Mouse (Mus musculus) heart, embryonic 15.5 days (tissue): ENCODE data around the gene Trpm3. TPM values are rescaled to one million over a fixed set of nuclear protein-coding genes. Genes with fewer than 3 reads are reported as not detected.

Experiments
- ATAC-seq: fragments of 200-750 bp; cut with Nextera tagmentation; replicated peaks from 2 replicates; pipeline ENCODE4 v1.8.0; 2017; ENCODE audit warnings: low read depth, moderate TSS enrichment; ENCODE audit not compliant: insufficient number of reproducible peaks, insufficient read depth, low FRiP score
- H3K27ac ChIP-seq: fragments of 300-500 bp; sonication (generic); 2 replicates; pipeline ENCODE4 v1.5.1; 2015; ENCODE audit warnings: mild to moderate bottlenecking, inconsistent platforms
- H3K27me3 ChIP-seq: fragments of 300-500 bp; sonication (generic); 2 replicates; pipeline ENCODE4 v1.6.1; 2015; ENCODE audit warnings: inconsistent platforms
- H3K36me3 ChIP-seq: fragments of 300-500 bp; sonication (generic); 2 replicates; pipeline ENCODE4 v1.6.1; 2015; ENCODE audit warnings: mild to moderate bottlenecking, inconsistent platforms
- H3K4me1 ChIP-seq: fragments of 300-500 bp; sonication (generic); replicated peaks from 2 replicates; pipeline ENCODE4 v1.6.1; 2015; ENCODE audit warnings: inconsistent platforms
- H3K4me2 ChIP-seq: fragments of 300-500 bp; sonication (generic); 2 replicates; pipeline ENCODE4 v1.6.1; 2015; ENCODE audit warnings: inconsistent platforms, mild to moderate bottlenecking, moderate library complexity
- H3K4me3 ChIP-seq: fragments of 300-500 bp; sonication (generic); 2 replicates; pipeline ENCODE4 v1.5.1; 2015; ENCODE audit warnings: mild to moderate bottlenecking, inconsistent platforms
- H3K9ac ChIP-seq: fragments of 300-500 bp; sonication (generic); 2 replicates; pipeline ENCODE4 v1.6.1; 2015; ENCODE audit warnings: mild to moderate bottlenecking, inconsistent platforms
- H3K9me3 ChIP-seq: fragments of 300-500 bp; sonication (generic); replicated peaks from 2 replicates; pipeline ENCODE4 v1.6.1; 2016; ENCODE audit warnings: inconsistent platforms
- WGBS: fragments of 180-500 bp; shearing (Covaris S2); methylation state at CpG from one replicate; pipeline ENCODE4 v1.1.7; 2015; ENCODE audit warnings: mixed read lengths; 5-methylcytosine and 5-hydroxymethylcytosine counted together
- polyA plus RNA-seq: library from polyadenylated mRNA; unstranded; fragments of >200 nt; fragmentation: Nextera tagmentation; extraction: Ambion mirVana; gene quantifications from 2 replicates; pipeline ENCODE4 v1.2.1, GENCODE M21; 2015

Gene Trpm3
- polyA plus RNA-seq, 1 experiment from 2014 or later: 0.55 TPM

DNA sequence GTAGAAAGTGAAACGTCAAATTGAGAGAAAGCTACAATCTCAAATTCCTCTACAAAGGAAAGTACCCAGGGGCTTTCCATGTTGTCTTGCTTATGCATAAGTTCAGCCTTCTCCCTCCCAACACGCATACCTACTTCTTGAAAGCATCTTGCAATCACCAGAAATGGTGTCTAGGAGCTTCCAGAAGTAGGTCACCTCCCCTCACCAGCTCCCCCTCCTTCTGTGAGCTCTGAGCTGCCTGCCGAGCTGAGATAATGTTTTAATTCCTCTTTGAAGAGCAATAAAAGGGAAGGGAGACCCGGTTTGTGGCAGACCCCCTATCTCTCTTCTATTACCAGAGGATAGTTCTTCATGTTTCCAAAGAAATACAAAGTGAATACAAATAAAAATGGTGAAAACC lies 465.5 kb downstream of the Trpm3 start:
- 24% methylated on average over 4 of the region's 4 CpGs for WGBS
- Histone ChIP-seq H3K4me3 (no peak overlapping the region), H3K27me3 (no peaks in the 10 kb centered on the region), H3K27ac (no peak overlapping the region), H3K36me3 (no peaks in the 10 kb centered on the region), H3K4me1 (no peaks in the 10 kb centered on the region), H3K4me2 (no peak overlapping the region), H3K9ac (no peak overlapping the region), H3K9me3 (no peaks in the 10 kb centered on the region)
- ATAC-seq: no peak

DNA sequence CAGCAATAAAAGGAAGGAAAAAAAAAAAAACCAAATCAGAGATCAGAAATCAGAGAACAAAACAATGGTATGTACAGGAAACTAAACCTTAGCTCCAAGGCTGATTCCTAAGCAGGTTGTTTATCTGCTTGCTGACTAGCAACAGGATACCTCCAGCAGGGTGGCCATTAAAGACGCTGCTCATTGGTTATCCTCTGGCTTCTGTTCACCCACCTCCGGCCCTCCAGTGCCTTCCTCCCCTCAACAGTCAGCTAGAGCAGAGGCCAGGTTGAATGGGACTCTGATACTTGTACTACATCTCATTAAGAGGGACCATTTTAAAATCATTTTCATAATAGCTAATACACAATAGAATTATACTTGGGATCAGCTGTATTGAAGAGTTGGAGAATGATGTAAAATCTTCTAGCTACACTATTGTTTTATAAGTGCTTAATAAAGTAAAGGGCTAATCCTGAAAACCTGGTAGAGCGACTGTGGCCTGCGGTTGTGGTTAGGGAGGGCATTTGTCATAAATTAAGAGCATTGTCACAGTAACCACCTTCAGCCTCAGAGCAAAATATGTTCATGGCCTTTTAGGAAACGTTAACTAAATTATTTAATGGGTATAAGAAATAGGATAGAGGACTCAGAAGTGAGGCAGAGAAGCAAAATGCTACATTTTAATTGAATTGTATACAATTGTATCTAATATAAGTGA lies 469.3 kb downstream of the Trpm3 start:
- Histone ChIP-seq H3K36me3 (no peaks in the 10 kb centered on the region), H3K27ac (no peak overlapping the region), H3K4me2 (no peak overlapping the region), H3K27me3 (no peaks in the 10 kb centered on the region), H3K9ac (no peak overlapping the region), H3K4me1 (no peaks in the 10 kb centered on the region), H3K4me3 (no peak overlapping the region), H3K9me3 (no peaks in the 10 kb centered on the region)
- 63% methylated on average over 5 of the region's 5 CpGs for WGBS
- no peak for ATAC-seq

DNA sequence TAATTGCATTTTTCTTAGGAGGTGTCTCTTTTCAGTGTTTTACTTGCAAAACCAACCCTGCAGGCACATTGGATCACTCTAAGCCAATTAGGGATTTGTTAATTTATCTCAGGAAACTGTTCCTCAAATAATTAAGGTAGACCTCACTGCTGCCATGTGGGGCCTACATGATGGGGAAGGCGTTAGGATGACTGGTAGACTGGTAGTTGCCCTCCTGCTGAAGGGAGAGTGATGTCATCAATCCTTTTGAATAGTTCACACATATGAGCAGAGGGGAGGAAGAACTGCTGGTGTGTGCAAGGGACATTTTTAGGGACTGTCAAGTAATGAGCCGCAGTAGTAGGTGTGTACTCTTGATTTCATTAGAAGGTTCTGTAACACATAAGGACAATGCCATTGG lies 472.8 kb downstream of the Trpm3 start:
- ATAC-seq: no peak
- Histone ChIP-seq H3K9ac (no peak overlapping the region), H3K4me2 (no peak overlapping the region), H3K4me1 (no peaks in the 10 kb centered on the region), H3K27me3 (no peaks in the 10 kb centered on the region), H3K27ac (no peak overlapping the region), H3K9me3 (no peaks in the 10 kb centered on the region), H3K4me3 (no peak overlapping the region), H3K36me3 (no peaks in the 10 kb centered on the region)
- WGBS: 78% methylated on average over 2 of the region's 2 CpGs

DNA sequence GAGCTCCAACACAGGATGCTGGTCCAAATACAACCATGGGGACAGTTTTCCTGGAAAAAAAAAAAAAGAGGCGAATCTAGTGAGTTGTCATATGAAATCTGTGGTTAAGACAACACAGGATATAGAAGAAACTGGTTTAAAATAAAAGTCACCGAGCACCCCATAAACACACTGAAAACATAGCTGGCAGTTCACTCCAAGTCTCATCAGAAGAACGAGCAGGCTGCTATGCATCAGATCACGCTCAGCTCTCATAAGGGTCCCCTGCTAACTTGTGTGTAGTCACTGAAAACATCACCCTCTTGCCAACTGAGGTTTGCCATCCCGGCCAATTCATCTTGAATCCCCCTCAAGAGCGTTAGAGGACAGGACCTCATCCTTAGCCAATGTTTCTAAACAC lies 476.5 kb downstream of the Trpm3 start:
- WGBS: 73% methylated on average over 6 of the region's 6 CpGs
- Histone ChIP-seq H3K36me3 (no peaks in the 10 kb centered on the region), H3K9me3 (no peaks in the 10 kb centered on the region), H3K4me3 (no peak overlapping the region), H3K4me1 (no peaks in the 10 kb centered on the region), H3K4me2 (no peak overlapping the region), H3K27ac (no peak overlapping the region), H3K27me3 (no peaks in the 10 kb centered on the region), H3K9ac (no peak overlapping the region)
- no peak for ATAC-seq

DNA sequence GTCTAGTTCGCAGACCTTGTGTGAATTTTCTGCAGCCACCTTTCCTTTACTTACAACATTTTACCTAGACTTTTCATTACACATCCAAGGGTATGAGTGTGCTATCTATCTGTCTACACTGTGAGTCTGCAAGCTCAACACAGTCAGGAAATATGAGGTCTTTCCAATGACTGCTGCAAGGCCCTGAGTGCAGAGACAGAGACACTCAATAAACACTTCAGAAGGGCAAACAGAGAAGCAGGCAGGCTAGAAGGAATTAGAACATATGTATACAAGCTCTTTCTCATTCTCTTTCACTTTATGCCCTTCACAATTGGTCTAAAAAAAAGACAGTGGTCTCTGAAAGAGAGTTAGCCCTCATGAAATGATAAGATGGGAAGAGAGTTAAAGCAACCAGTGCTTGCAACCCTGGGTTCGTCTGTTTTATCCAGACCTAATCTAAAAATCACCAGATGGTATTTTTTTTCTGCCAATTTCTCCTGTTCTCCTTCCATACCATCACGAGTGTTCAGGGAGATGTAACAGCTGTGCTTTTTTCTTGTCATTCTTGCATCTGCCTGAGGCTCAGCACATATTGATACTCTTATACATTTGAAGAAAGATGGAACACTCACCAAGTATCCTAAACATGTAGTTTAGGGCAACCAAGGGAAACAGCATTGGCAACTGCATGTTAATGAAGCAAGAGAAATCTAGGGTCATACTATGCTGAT lies 486.1 kb downstream of the Trpm3 start:
- H3K36me3 ChIP-seq: no peaks in the 10 kb centered on the region
- no peak overlapping the region for H3K27ac ChIP-seq
- WGBS: 63% methylated on average over 3 of the region's 3 CpGs
- no peaks in the 10 kb centered on the region for H3K4me1 ChIP-seq
- H3K9ac ChIP-seq: no peak overlapping the region
- no peaks in the 10 kb centered on the region for H3K9me3 ChIP-seq
- no peak overlapping the region for H3K4me3 ChIP-seq
- no peak overlapping the region for H3K4me2 ChIP-seq
- H3K27me3 ChIP-seq: no peaks in the 10 kb centered on the region
- no peak for ATAC-seq

DNA sequence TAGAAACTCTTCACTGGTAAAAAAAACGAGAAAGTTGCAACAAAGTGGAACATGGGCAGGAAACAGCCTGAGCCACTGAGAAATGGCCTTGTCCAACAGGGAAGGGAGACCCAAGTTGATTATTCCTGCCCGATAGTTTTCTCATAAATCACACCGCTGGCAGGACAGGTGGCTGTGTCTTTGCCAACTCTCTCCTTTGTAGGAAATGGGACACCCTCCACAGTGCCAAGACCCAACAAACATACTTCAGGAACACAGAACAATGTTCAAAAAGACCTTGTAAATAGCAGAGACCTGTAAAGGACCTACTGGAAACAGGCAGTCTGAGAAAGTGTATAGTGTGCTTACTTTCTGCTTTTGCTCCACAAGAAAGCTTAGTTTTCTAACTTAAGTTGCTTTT lies 490.0 kb downstream of the Trpm3 start:
- Histone ChIP-seq H3K9ac (no peak overlapping the region), H3K4me2 (no peak overlapping the region), H3K4me3 (no peak overlapping the region), H3K36me3 (no peaks in the 10 kb centered on the region), H3K27ac (no peak overlapping the region), H3K27me3 (no peaks in the 10 kb centered on the region), H3K4me1 (no peaks in the 10 kb centered on the region), H3K9me3 (no peaks in the 10 kb centered on the region)
- WGBS: 70% methylated on average over 3 of the region's 3 CpGs
- ATAC-seq: no peak

DNA sequence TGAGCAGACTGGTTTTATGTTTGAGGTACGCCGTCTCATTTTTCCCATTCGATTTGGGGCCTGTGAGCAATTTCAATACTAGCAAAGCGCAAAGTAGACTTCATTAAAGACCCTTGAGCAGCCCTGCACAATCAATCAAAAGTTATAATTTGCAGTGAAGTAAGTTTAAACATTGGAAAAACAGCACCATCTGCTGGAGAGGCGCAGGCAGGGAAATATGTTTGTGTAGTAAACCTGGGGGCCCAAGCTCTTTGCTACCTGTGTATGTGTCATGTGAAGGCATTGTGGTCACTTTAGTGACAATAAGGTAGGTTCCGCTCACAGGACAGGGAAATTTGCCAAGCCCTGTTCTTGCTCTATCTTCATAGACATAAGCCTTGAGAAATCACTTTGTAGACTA lies 492.5 kb downstream of the Trpm3 start:
- H3K4me2 ChIP-seq: no peak overlapping the region

DNA sequence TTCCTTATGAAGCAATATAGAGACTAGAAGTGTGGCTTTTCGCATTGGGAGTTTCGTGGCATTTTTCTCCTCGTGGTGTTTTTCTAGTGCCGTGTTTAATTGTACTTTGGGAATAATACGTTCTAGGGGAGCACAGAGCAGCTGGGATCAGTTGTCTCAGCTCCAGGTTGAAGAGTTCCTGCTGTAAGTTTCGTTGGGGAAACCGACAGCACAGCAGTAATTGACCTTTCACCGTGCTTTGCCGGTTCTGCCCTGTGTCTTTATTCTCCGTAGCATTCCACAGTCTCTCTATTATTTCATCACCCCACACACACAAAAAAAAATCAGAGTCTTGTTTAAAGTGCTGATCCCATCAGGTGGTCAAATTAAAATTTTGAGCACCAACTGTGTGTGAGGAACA lies 496.8 kb downstream of the Trpm3 start:
- no peak for ATAC-seq
- 0 out of 2 replicates have a peak, but pooled peaks cover 4% of the 10 kb centered on the region for H3K4me1 ChIP-seq
- no peaks in the 10 kb centered on the region for H3K9me3 ChIP-seq
- no peak overlapping the region for H3K9ac ChIP-seq
- no peak overlapping the region for H3K27ac ChIP-seq
- H3K36me3 ChIP-seq: no peaks in the 10 kb centered on the region
- WGBS: 45% methylated on average over 10 of the region's 10 CpGs
- H3K27me3 ChIP-seq: no peaks in the 10 kb centered on the region
- no peak overlapping the region for H3K4me2 ChIP-seq
- no peak overlapping the region for H3K4me3 ChIP-seq

More for the DNA sequence above, 492.5 kb downstream of the Trpm3 start:
- no peaks in the 10 kb centered on the region for H3K27me3 ChIP-seq
- H3K27ac ChIP-seq: no peak overlapping the region
- H3K4me1 ChIP-seq: no peaks in the 10 kb centered on the region
- no peak overlapping the region for H3K4me3 ChIP-seq
- no peaks in the 10 kb centered on the region for H3K9me3 ChIP-seq
- H3K36me3 ChIP-seq: no peaks in the 10 kb centered on the region
- ATAC-seq: no peak
- 64% methylated on average over 6 of the region's 6 CpGs for WGBS
- no peak overlapping the region for H3K9ac ChIP-seq

DNA sequence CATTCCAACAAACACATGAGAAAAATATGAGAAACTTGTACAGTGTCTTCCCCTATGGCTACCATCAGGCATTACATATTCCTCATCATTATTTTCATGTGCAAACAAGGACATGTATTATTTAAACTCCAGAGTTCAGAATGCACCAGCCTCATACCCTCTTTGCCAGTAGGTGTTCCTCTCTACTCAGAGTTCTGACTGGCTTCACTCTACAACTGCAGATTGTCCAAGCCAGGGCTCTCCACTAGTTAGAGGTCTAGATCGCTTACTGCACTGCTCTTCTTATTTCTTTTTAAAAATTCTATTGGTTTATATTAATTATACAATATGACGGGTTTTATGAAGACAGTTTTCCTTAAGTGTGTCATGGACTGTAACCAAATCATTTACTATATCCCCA lies 498.9 kb downstream of the Trpm3 start:
- H3K4me2 ChIP-seq: no peak overlapping the region
- 0 out of 2 replicates have a peak, but pooled peaks cover 4% of the 10 kb centered on the region for H3K4me1 ChIP-seq
- H3K9ac ChIP-seq: no peak overlapping the region
- ATAC-seq: no peak
- H3K36me3 ChIP-seq: no peaks in the 10 kb centered on the region
- no peaks in the 10 kb centered on the region for H3K9me3 ChIP-seq
- WGBS: 64% methylated on average over 2 of the region's 2 CpGs
- no peaks in the 10 kb centered on the region for H3K27me3 ChIP-seq
- H3K4me3 ChIP-seq: no peak overlapping the region
- no peak overlapping the region for H3K27ac ChIP-seq

DNA sequence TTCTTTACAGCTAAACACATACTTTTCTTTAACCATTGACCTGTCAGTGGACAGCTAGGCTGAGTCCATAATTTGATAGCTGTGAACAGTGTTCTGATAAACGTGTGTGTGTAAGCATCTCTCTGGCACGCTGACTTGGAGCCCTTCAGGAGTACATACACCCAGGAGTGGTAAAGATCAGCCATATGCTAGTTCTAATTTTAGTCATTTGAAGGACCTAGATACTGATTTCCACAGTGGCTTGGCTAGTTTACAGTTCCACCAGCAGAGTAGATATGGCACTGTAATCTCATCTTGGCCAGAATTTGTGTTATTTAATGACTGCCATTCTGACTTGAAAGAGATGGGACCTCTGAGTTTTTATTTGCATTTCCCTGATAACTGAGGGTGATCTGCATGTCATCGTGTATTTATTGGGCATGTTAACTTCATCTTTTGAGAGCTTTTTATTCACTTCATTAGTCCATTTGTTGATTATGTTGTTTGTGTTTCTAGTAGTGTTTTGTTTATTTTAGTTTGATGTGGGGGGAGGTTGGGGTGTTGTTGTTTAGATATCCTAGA lies 499.6 kb downstream of the Trpm3 start:
- Histone ChIP-seq H3K4me3 (no peak overlapping the region), H3K9ac (no peak overlapping the region), H3K4me1 (0 out of 2 replicates have a peak, but pooled peaks cover 4% of the 10 kb centered on the region), H3K27me3 (no peaks in the 10 kb centered on the region), H3K36me3 (no peaks in the 10 kb centered on the region), H3K27ac (no peak overlapping the region), H3K9me3 (no peaks in the 10 kb centered on the region), H3K4me2 (no peak overlapping the region)
- no peak for ATAC-seq
- WGBS: 30% methylated on average over 3 of the region's 3 CpGs

DNA sequence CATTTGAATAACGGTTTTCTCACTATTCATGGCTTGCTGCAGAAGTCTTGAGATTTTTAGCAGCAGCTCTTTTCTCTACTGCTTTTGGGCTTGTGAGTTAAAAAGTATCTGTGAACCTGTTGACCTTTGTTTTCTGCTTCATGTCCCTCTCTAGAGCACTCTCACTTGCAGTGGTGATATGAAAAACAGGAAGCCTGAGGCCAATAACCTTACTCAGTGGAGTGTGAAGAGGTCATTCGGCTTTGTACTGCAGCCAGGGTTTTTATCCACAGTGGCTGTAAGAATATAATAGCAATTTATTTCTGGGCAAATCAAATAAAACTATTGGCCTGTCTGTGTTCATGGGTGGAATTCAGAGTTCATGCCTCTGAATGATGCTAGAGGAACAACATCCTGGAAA lies 503.3 kb downstream of the Trpm3 start:
- WGBS: 66% methylated on average over 2 of the region's 2 CpGs
- Histone ChIP-seq H3K4me2 (no peak overlapping the region), H3K36me3 (no peaks in the 10 kb centered on the region), H3K4me1 (0 out of 2 replicates have a peak, but pooled peaks cover 4% of the 10 kb centered on the region), H3K4me3 (no peak overlapping the region), H3K27ac (no peak overlapping the region), H3K27me3 (no peaks in the 10 kb centered on the region), H3K9ac (no peak overlapping the region), H3K9me3 (no peaks in the 10 kb centered on the region)
- no peak for ATAC-seq
